Mouse (Mus musculus): ENCODE data around the gene Txndc11. TPM values are rescaled to one million over a fixed set of nuclear protein-coding genes. Genes with fewer than 3 reads are reported as not detected.
"Not testable (repeated sequence)": the region's sequence is repeated elsewhere in the genome, so short reads cannot be mapped to it uniquely, and the experiment has no call there.

Gene Txndc11
- polyA plus RNA-seq, 1 experiment: 11.6 TPM

- H3K27ac ChIP-seq (ENCODE audit: control insufficient read depth, insufficient read depth, low read depth, low read length): peak overlapping the region; percentile 45
- H3K4me1 ChIP-seq (ENCODE audit: control insufficient read depth, insufficient read depth, low read length): peaks cover 6% of the 10 kb centered on the region
- peak overlapping the region; percentile 96 for H3K4me3 ChIP-seq (ENCODE audit: control insufficient read depth, low read depth, low read length)
- TF ChIP-seq POLR2A (IDR thresholded peaks at IDR 0.05; ENCODE audit: control insufficient read depth, low read depth, low read length) (no peak), CTCF (IDR thresholded peaks at IDR 0.05; ENCODE audit: control insufficient read depth, insufficient read depth, insufficient replicate concordance, low read depth, low read length) (no peak)
- H3K36me3 ChIP-seq (ENCODE audit: control insufficient read depth, insufficient read depth, low read length): peaks cover 2% of the 10 kb centered on the region
- H3K27me3 ChIP-seq (ENCODE audit: control insufficient read depth, insufficient read depth, low read length): no peaks in the 10 kb centered on the region
Measured at GRCm38 (mm10) chr16:11174671-11175081, 40.2 kb upstream of the Txndc11 start.

DNA sequence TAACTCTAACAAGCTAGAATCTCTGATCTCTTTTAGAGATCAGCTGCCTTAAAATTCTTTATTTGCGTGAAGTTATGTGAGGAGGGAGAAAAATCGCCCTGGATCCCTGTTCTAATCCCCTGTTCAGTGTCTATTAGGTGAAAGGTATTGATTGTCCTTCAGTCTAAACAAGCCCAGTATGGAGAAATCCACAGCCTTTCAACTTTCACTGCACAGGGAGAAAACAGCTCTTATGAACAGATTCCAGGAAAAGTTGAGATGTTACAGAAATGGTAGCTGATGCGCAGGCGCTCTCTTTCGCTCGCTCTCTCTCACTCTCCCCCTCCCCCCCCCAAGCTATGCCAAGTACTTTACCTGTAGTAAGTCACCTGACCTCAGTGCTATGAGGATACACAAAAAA is 37.2 kb upstream of the Txndc11 start:
- H3K4me1 ChIP-seq (ENCODE audit: control insufficient read depth, insufficient read depth, low read length): peaks cover 6% of the 10 kb centered on the region
- H3K27ac ChIP-seq (ENCODE audit: control insufficient read depth, insufficient read depth, low read depth, low read length): no peak overlapping the region
- no peaks in the 10 kb centered on the region for H3K27me3 ChIP-seq (ENCODE audit: control insufficient read depth, insufficient read depth, low read length)
- no peaks in the 10 kb centered on the region; the same call in 1 of the 2 replicates for H3K36me3 ChIP-seq (ENCODE audit: control insufficient read depth, insufficient read depth, low read length)
- TF ChIP-seq POLR2A (IDR thresholded peaks at IDR 0.05; ENCODE audit: control insufficient read depth, low read depth, low read length): no peak
- no peak for TF ChIP-seq CTCF (IDR thresholded peaks at IDR 0.05; ENCODE audit: control insufficient read depth, insufficient read depth, insufficient replicate concordance, low read depth, low read length)
- H3K4me3 ChIP-seq (ENCODE audit: control insufficient read depth, low read depth, low read length): no peak overlapping the region

DNA sequence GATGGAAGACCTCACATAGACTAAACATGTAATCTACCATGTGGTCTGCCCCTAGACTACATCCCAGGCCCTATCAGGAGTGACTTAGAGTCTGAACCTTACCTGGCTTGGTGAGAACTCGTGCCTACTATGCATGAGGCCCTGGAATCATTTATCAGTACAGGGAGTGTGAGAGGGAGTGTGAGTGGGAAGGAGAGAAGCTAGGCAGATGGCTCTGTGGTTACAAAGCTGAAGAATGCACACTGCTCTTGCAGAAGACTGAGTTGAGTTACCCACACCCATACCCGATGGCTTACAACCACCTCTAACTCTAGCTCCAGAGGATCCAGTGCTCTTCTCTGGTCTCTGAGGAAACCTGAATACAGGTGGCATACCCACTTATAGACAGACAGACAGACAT is 32.0 kb upstream of the Txndc11 start:
- H3K4me3 ChIP-seq (ENCODE audit: control insufficient read depth, low read depth, low read length): no peak overlapping the region
- H3K27me3 ChIP-seq (ENCODE audit: control insufficient read depth, insufficient read depth, low read length): no peaks in the 10 kb centered on the region
- peaks cover 2% of the 10 kb centered on the region; the same call in 1 of the 2 replicates for H3K36me3 ChIP-seq (ENCODE audit: control insufficient read depth, insufficient read depth, low read length)
- no peak for TF ChIP-seq CTCF (IDR thresholded peaks at IDR 0.05; ENCODE audit: control insufficient read depth, insufficient read depth, insufficient replicate concordance, low read depth, low read length)
- TF ChIP-seq POLR2A (IDR thresholded peaks at IDR 0.05; ENCODE audit: control insufficient read depth, low read depth, low read length): no peak
- H3K4me1 ChIP-seq (ENCODE audit: control insufficient read depth, insufficient read depth, low read length): no peaks in the 10 kb centered on the region
- H3K27ac ChIP-seq (ENCODE audit: control insufficient read depth, insufficient read depth, low read depth, low read length): no peak overlapping the region

- Histone ChIP-seq H3K36me3 (ENCODE audit: control insufficient read depth, insufficient read depth, low read length) (peaks cover 2% of the 10 kb centered on the region; the same call in 1 of the 2 replicates), H3K27ac (ENCODE audit: control insufficient read depth, insufficient read depth, low read depth, low read length) (no peak overlapping the region), H3K27me3 (ENCODE audit: control insufficient read depth, insufficient read depth, low read length) (no peaks in the 10 kb centered on the region), H3K4me1 (ENCODE audit: control insufficient read depth, insufficient read depth, low read length) (no peaks in the 10 kb centered on the region), H3K4me3 (ENCODE audit: control insufficient read depth, low read depth, low read length) (no peak overlapping the region)
- TF ChIP-seq POLR2A (IDR thresholded peaks at IDR 0.05; ENCODE audit: control insufficient read depth, low read depth, low read length) (no peak), CTCF (IDR thresholded peaks at IDR 0.05; ENCODE audit: control insufficient read depth, insufficient read depth, insufficient replicate concordance, low read depth, low read length) (no peak)
Measured at GRCm38 (mm10) chr16:11164695-11165255, 30.3 kb upstream of the Txndc11 start.

GRCm38 (mm10) chr16:11157721-11158120 is 23.3 kb upstream of the Txndc11 start:
- H3K27ac ChIP-seq (ENCODE audit: control insufficient read depth, insufficient read depth, low read depth, low read length); H3K4me3 ChIP-seq (ENCODE audit: control insufficient read depth, low read depth, low read length); H3K36me3 ChIP-seq (ENCODE audit: control insufficient read depth, insufficient read depth, low read length); H3K27me3 ChIP-seq (ENCODE audit: control insufficient read depth, insufficient read depth, low read length); H3K4me1 ChIP-seq (ENCODE audit: control insufficient read depth, insufficient read depth, low read length): not testable (repeated sequence)

DNA sequence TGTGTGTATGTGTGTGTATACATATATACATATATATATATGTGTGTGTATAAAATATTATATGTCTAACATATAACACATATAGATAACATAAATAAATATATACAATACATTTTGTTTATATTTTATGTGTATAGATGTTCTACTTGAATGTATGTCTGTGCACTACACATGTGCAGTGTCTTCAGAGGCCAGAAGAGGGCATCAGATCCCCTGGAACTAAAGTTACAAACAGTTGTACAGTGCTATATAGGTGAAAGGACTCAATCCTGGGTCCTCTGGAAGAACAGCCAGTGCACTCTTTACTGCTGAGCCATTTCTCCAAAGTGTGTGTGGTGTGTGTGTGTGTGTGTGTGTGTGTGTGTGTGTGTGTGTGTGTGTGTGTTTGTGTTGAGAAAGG is 20.1 kb upstream of the Txndc11 start:
- no peak overlapping the region for H3K4me3 ChIP-seq (ENCODE audit: control insufficient read depth, low read depth, low read length)
- TF ChIP-seq CTCF (IDR thresholded peaks at IDR 0.05; ENCODE audit: control insufficient read depth, insufficient read depth, insufficient replicate concordance, low read depth, low read length) (no peak), POLR2A (IDR thresholded peaks at IDR 0.05; ENCODE audit: control insufficient read depth, low read depth, low read length) (no peak)
- H3K36me3 ChIP-seq (ENCODE audit: control insufficient read depth, insufficient read depth, low read length): peaks cover 4% of the 10 kb centered on the region
- no peaks in the 10 kb centered on the region for H3K27me3 ChIP-seq (ENCODE audit: control insufficient read depth, insufficient read depth, low read length)
- H3K27ac ChIP-seq (ENCODE audit: control insufficient read depth, insufficient read depth, low read depth, low read length): no peak overlapping the region
- no peaks in the 10 kb centered on the region for H3K4me1 ChIP-seq (ENCODE audit: control insufficient read depth, insufficient read depth, low read length)

- not testable (repeated sequence) for H3K4me1 ChIP-seq (ENCODE audit: control insufficient read depth, insufficient read depth, low read length); H3K36me3 ChIP-seq (ENCODE audit: control insufficient read depth, insufficient read depth, low read length); H3K27me3 ChIP-seq (ENCODE audit: control insufficient read depth, insufficient read depth, low read length); H3K27ac ChIP-seq (ENCODE audit: control insufficient read depth, insufficient read depth, low read depth, low read length)
- H3K4me3 ChIP-seq (ENCODE audit: control insufficient read depth, low read depth, low read length): peak overlapping the region; percentile 12; the same call in 1 of the 2 replicates
Measured at GRCm38 (mm10) chr16:11143706-11144483, 9.4 kb upstream of the Txndc11 start.
